Mouse (Mus musculus): ENCODE data around the gene Ctc1. TPM values are rescaled to one million over a fixed set of nuclear protein-coding genes. Genes with fewer than 3 reads are reported as not detected.

The Ctc1 gene
- polyA plus RNA-seq, 1 experiment from 2014 or later, result 41.3 TPM

DNA sequence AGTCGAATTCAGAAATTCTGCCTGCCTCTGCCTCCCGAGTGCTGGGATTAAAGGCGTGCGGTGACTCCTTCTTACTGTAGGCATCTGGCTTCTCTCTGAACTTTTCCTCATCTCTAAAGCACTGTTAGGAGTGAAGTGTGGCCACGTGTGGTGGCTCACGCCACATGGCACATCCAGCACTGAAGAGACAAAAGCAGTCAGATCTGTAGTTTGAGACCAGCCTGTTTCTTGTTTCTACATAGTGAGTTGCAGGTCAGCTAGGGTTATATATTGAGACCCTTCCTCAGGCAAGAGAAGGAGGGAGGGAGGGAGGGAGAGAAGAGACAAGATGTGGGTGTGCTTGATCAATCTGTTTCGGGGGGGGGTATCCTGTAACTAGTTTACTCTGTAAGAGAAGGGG is 40.6 kb upstream of the Ctc1 start, which contains the start of gene Rangrf:
TSS of gene Rangrf (minus strand) at position 101 of the 400 bp plus-strand sequence.
- Histone ChIP-seq H3K27ac (ENCODE audit: low read depth, low read length) (no peak within 1 kb of the TSS), H3K36me3 (ENCODE audit: control insufficient read depth, insufficient read depth, low read length) (no peaks in the 10 kb centered on the region), H3K9ac (ENCODE audit: low read depth, low read length) (no peak within 1 kb of the TSS), H3K27me3 (ENCODE audit: control insufficient read depth, insufficient read depth, low read length) (no peaks in the 10 kb centered on the region), H3K4me1 (ENCODE audit: control insufficient read depth, insufficient read depth, low read length) (peaks cover 13% of the 10 kb centered on the region), H3K4me2 (peak within 1 kb of the TSS; percentile 62), H3K9me3 (replicated peaks; ENCODE audit: control insufficient read depth, low read length) (no peaks in the 10 kb centered on the region), H3K4me3 (ENCODE audit: low read depth, low read length) (peak within 1 kb of the TSS; percentile 49)
- 71% methylated on average over 7 of the region's 7 CpGs for WGBS (ENCODE audit: insufficient replicate concordance)
- no peak for ATAC-seq (replicated peaks; ENCODE audit: insufficient number of reproducible peaks, low FRiP score, low TSS enrichment)

DNA sequence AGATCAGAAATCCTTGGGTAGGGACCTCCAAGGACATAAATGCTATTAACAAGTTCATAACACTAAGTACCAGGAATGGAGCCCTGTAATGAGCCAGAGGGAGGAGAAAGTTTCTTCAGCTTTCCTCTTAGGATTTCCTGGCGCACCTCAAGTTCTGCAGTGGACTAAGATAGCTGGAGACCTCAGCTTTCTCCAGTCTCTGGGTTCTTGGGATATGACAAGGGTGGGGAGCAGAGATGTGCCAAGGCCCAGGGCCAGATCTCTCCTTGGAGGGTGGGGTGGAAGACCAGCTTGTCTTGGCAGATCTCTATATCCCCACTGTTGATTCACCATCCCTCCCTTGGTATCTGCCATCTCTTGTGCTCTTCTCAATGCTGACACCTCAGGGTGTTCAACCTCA is 40.1 kb upstream of the Ctc1 start:
- Histone ChIP-seq H3K4me2 (no peak overlapping the region), H3K9ac (ENCODE audit: low read depth, low read length) (no peak overlapping the region), H3K4me3 (ENCODE audit: low read depth, low read length) (no peak overlapping the region), H3K36me3 (ENCODE audit: control insufficient read depth, insufficient read depth, low read length) (no peaks in the 10 kb centered on the region), H3K27ac (ENCODE audit: low read depth, low read length) (no peak overlapping the region), H3K9me3 (replicated peaks; ENCODE audit: control insufficient read depth, low read length) (no peaks in the 10 kb centered on the region), H3K4me1 (ENCODE audit: control insufficient read depth, insufficient read depth, low read length) (peaks cover 13% of the 10 kb centered on the region), H3K27me3 (ENCODE audit: control insufficient read depth, insufficient read depth, low read length) (no peaks in the 10 kb centered on the region)
- WGBS (ENCODE audit: insufficient replicate concordance), result 88% methylated on average over 1 of the region's 1 CpGs
- ATAC-seq (replicated peaks; ENCODE audit: insufficient number of reproducible peaks, low FRiP score, low TSS enrichment), result no peak

DNA sequence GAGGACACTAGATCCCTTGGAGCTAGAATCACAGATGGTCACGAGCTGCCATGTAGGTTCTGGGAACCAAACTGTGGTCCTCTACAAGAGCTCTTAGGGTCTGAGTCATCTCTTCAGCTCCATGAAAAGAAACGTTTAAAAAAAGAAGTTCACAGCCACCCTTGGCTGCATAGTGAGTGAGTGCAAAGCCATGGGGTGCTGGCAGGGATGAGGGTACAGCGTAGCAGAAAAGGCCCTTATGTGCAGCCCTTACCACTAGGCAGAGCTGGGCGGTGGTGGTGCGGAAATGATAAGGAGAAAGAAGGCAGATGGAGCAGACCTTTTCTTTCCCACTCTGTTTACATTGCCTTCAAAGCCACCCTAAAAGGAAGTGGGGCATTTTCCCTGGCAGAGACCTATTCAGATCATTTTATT is 36.4 kb upstream of the Ctc1 start:
- Histone ChIP-seq H3K4me3 (ENCODE audit: low read depth, low read length) (no peak overlapping the region), H3K27ac (ENCODE audit: low read depth, low read length) (no peak overlapping the region), H3K4me2 (no peak overlapping the region), H3K9me3 (replicated peaks; ENCODE audit: control insufficient read depth, low read length) (no peaks in the 10 kb centered on the region), H3K9ac (ENCODE audit: low read depth, low read length) (no peak overlapping the region), H3K27me3 (ENCODE audit: control insufficient read depth, insufficient read depth, low read length) (no peaks in the 10 kb centered on the region), H3K4me1 (ENCODE audit: control insufficient read depth, insufficient read depth, low read length) (no peaks in the 10 kb centered on the region), H3K36me3 (ENCODE audit: control insufficient read depth, insufficient read depth, low read length) (no peaks in the 10 kb centered on the region)
- ATAC-seq (replicated peaks; ENCODE audit: insufficient number of reproducible peaks, low FRiP score, low TSS enrichment), result no peak
- WGBS (ENCODE audit: insufficient replicate concordance), result 46% methylated on average over 5 of the region's 5 CpGs

GRCm38 (mm10) chr11:68980919-68981318 is 34.8 kb upstream of the Ctc1 start:
- no peaks in the 10 kb centered on the region for H3K9me3 ChIP-seq (replicated peaks; ENCODE audit: control insufficient read depth, low read length)
- no peak overlapping the region for H3K9ac ChIP-seq (ENCODE audit: low read depth, low read length)
- no peak overlapping the region for H3K4me2 ChIP-seq
- H3K27ac ChIP-seq (ENCODE audit: low read depth, low read length), result no peak overlapping the region
- H3K27me3 ChIP-seq (ENCODE audit: control insufficient read depth, insufficient read depth, low read length), result no peaks in the 10 kb centered on the region
- no peak overlapping the region for H3K4me3 ChIP-seq (ENCODE audit: low read depth, low read length)
- WGBS (ENCODE audit: insufficient replicate concordance), result 68% methylated on average over 3 of the region's 3 CpGs
- H3K36me3 ChIP-seq (ENCODE audit: control insufficient read depth, insufficient read depth, low read length), result no peaks in the 10 kb centered on the region
- no peak for ATAC-seq (replicated peaks; ENCODE audit: insufficient number of reproducible peaks, low FRiP score, low TSS enrichment)
- H3K4me1 ChIP-seq (ENCODE audit: control insufficient read depth, insufficient read depth, low read length), result no peaks in the 10 kb centered on the region

DNA sequence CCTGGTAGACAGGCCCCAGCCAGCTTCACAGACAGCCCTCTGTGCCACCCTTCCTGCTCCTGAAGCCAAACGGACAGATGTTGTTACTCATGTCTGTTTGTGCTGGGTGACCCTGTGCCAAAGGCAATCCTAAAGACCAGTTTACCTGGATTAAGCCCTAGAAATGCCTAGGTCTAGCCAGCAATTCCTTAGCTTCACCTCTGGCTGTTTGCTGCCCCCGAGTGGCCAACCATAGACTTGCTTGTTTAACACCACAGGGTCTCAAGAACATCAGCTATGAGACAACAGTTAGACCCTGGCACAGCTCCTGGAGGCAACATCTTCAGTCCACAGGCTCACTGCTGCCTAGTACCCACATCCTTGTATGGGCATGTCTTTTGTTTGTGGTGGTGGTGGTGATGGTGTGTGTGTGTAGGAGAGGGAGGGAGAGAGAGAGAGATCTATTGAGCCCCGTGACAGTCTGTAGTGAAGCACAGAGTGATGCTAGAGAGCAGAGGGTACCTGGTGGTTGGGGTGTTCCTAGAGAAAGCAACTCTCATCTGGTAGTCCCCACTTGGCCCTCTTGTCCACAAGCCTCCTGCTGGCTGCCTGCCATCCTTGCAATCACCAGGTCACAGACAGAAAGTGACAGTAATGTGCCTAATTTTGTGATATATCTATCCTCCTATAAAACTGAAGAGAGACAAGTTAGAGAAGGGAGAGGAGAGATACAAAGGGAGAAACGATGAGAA is 32.9 kb upstream of the Ctc1 start:
- Histone ChIP-seq H3K9ac (ENCODE audit: low read depth, low read length) (no peak overlapping the region; the same call in 1 of the 2 replicates), H3K4me2 (no peak overlapping the region)

GRCm38 (mm10) chr11:68987365-68987882 is 28.3 kb upstream of the Ctc1 start:
- Histone ChIP-seq H3K4me1 (ENCODE audit: control insufficient read depth, insufficient read depth, low read length) (no peaks in the 10 kb centered on the region), H3K36me3 (ENCODE audit: control insufficient read depth, insufficient read depth, low read length) (peaks cover 32% of the 10 kb centered on the region), H3K4me3 (ENCODE audit: low read depth, low read length) (no peak overlapping the region), H3K4me2 (no peak overlapping the region), H3K9ac (ENCODE audit: low read depth, low read length) (no peak overlapping the region), H3K27me3 (ENCODE audit: control insufficient read depth, insufficient read depth, low read length) (no peaks in the 10 kb centered on the region), H3K27ac (ENCODE audit: low read depth, low read length) (no peak overlapping the region), H3K9me3 (replicated peaks; ENCODE audit: control insufficient read depth, low read length) (no peaks in the 10 kb centered on the region)
- WGBS (ENCODE audit: insufficient replicate concordance), result 90% methylated on average over 11 of the region's 11 CpGs
- no peak for ATAC-seq (replicated peaks; ENCODE audit: insufficient number of reproducible peaks, low FRiP score, low TSS enrichment)

More for the DNA sequence above, 32.9 kb upstream of the Ctc1 start:
- 31% methylated on average over 4 of the region's 4 CpGs for WGBS (ENCODE audit: insufficient replicate concordance)
- ATAC-seq (replicated peaks; ENCODE audit: insufficient number of reproducible peaks, low FRiP score, low TSS enrichment), result no peak
- H3K27me3 ChIP-seq (ENCODE audit: control insufficient read depth, insufficient read depth, low read length), result no peaks in the 10 kb centered on the region
- H3K4me1 ChIP-seq (ENCODE audit: control insufficient read depth, insufficient read depth, low read length), result no peaks in the 10 kb centered on the region
- H3K9me3 ChIP-seq (replicated peaks; ENCODE audit: control insufficient read depth, low read length), result no peaks in the 10 kb centered on the region
- H3K4me3 ChIP-seq (ENCODE audit: low read depth, low read length), result no peak overlapping the region
- H3K36me3 ChIP-seq (ENCODE audit: control insufficient read depth, insufficient read depth, low read length), result peaks cover 4% of the 10 kb centered on the region; the same call in 1 of the 2 replicates
- H3K27ac ChIP-seq (ENCODE audit: low read depth, low read length), result no peak overlapping the region

DNA sequence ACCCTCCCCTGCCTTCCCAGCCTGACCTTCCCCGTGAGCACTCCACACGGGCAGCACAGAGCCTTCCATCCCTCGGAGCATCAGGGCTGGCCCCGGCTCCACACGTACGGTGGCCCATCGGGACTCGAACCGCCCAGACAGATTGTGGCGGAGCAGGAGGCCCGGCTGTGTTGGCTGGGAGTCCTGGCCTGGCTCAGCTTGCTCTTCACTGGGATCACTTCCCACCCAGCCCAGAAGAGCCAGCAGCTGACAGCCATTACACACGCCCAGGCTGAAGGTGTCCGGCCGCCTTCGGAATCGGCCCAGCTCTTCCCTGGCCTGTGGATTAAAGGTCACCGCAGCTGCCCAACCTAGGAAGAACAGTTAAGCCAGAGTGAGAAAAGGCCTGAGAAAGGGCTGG is 27.4 kb upstream of the Ctc1 start:
- Histone ChIP-seq H3K4me2 (no peak overlapping the region), H3K4me3 (ENCODE audit: low read depth, low read length) (no peak overlapping the region), H3K9ac (ENCODE audit: low read depth, low read length) (no peak overlapping the region), H3K9me3 (replicated peaks; ENCODE audit: control insufficient read depth, low read length) (no peaks in the 10 kb centered on the region), H3K27ac (ENCODE audit: low read depth, low read length) (no peak overlapping the region), H3K36me3 (ENCODE audit: control insufficient read depth, insufficient read depth, low read length) (peaks cover 32% of the 10 kb centered on the region), H3K27me3 (ENCODE audit: control insufficient read depth, insufficient read depth, low read length) (no peaks in the 10 kb centered on the region), H3K4me1 (ENCODE audit: control insufficient read depth, insufficient read depth, low read length) (no peaks in the 10 kb centered on the region)
- 90% methylated on average over 17 of the region's 17 CpGs for WGBS (ENCODE audit: insufficient replicate concordance)
- no peak for ATAC-seq (replicated peaks; ENCODE audit: insufficient number of reproducible peaks, low FRiP score, low TSS enrichment)

GRCm38 (mm10) chr11:68993122-68993521 is 22.6 kb upstream of the Ctc1 start:
- ATAC-seq (replicated peaks; ENCODE audit: insufficient number of reproducible peaks, low FRiP score, low TSS enrichment), result no peak
- WGBS (ENCODE audit: insufficient replicate concordance), result 93% methylated on average over 7 of the region's 7 CpGs
- peaks cover 44% of the 10 kb centered on the region for H3K36me3 ChIP-seq (ENCODE audit: control insufficient read depth, insufficient read depth, low read length)
- H3K4me1 ChIP-seq (ENCODE audit: control insufficient read depth, insufficient read depth, low read length), result no peaks in the 10 kb centered on the region
- no peak overlapping the region for H3K4me3 ChIP-seq (ENCODE audit: low read depth, low read length)
- no peak overlapping the region for H3K4me2 ChIP-seq
- H3K27me3 ChIP-seq (ENCODE audit: control insufficient read depth, insufficient read depth, low read length), result no peaks in the 10 kb centered on the region
- H3K27ac ChIP-seq (ENCODE audit: low read depth, low read length), result no peak overlapping the region
- no peak overlapping the region for H3K9ac ChIP-seq (ENCODE audit: low read depth, low read length)
- no peaks in the 10 kb centered on the region for H3K9me3 ChIP-seq (replicated peaks; ENCODE audit: control insufficient read depth, low read length)

GRCm38 (mm10) chr11:68994377-68994776 is 21.3 kb upstream of the Ctc1 start:
- no peak overlapping the region for H3K27ac ChIP-seq (ENCODE audit: low read depth, low read length)
- H3K9ac ChIP-seq (ENCODE audit: low read depth, low read length), result no peak overlapping the region
- no peak; the same call in 1 of the 2 replicates for ATAC-seq (replicated peaks; ENCODE audit: insufficient number of reproducible peaks, low FRiP score, low TSS enrichment)
- 91% methylated on average over 3 of the region's 3 CpGs for WGBS (ENCODE audit: insufficient replicate concordance)
- no peaks in the 10 kb centered on the region for H3K27me3 ChIP-seq (ENCODE audit: control insufficient read depth, insufficient read depth, low read length)
- H3K4me2 ChIP-seq, result no peak overlapping the region
- H3K4me3 ChIP-seq (ENCODE audit: low read depth, low read length), result no peak overlapping the region
- peaks cover 39% of the 10 kb centered on the region for H3K36me3 ChIP-seq (ENCODE audit: control insufficient read depth, insufficient read depth, low read length)
- no peaks in the 10 kb centered on the region for H3K4me1 ChIP-seq (ENCODE audit: control insufficient read depth, insufficient read depth, low read length)
- no peaks in the 10 kb centered on the region for H3K9me3 ChIP-seq (replicated peaks; ENCODE audit: control insufficient read depth, low read length)

Data from heart, embryonic 11.5 days (tissue).